ENCODE assay signal across 16 mouse cellular contexts in the genomic region with DNA sequence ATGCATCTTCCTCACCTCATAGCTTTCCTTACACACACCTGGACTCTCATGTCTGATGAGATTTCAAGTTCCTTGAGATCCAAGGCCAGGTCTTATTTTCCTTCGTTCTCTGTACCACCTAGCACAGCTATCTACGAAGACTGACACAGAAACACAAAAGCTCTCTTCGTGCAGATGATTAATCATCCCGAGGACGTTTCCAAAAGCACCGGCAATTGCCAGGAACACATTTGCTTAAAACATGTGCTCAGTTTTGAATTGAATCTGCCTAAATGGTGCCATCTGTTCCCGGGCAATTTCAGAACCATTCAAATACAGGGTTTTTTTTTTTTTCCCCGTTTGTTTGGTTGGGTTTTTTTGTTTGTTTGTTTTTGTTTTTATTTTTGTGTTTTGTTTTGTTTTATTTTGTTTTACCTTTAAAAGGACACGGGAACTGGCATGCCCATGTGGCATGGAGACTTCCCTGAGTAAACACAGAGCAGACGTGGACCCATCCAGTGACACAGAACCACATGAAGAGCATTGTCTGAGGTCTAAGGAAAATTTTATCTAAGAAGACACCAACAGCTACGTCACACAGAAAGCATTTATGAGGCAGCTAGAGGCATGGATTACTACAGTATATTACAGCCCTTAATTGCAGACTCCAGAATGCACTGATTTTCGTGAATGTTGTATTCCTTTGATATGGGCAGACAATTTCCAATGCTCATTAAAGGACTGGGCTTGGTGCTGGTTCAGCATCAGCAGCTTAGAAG.
DNase-seq lines count a peak whose midpoint lies in the region; ATAC-seq and TF ChIP-seq lines count a peak whose summit lies in the region.
"Had no signal": no experiment of that assay in that cellular context is flagged by ENCODE, and none has a peak within 500 bp of the region (broad histone marks: within the 10 kb centered on the region; RNA-seq: fewer than 3 reads in every experiment).

No protein-coding gene starts in this region.

- no peak for TF ChIP-seq CTCF in midbrain, postnatal 0 days (IDR thresholded peaks at IDR 0.05)

- no peak for ATAC-seq in midbrain, postnatal 0 days (ENCODE audit: low FRiP score)
- ATAC-seq in midbrain, embryonic 14.5 days (ENCODE audit: low FRiP score, low TSS enrichment) = no peak
- ATAC-seq: intestine, embryonic 16.5 days; lung, postnatal 0 days had no signal

- H3K27me3 ChIP-seq in midbrain, postnatal 0 days (ENCODE audit: insufficient read depth, low read length) = no peaks in the 10 kb centered on the region
- H3K27me3 ChIP-seq in midbrain, embryonic 14.5 days (ENCODE audit: control insufficient read depth, insufficient read depth, low read length) = no peaks in the 10 kb centered on the region
- H3K27me3 ChIP-seq: midbrain, embryonic 12.5 days; neural tube, embryonic 12.5 days had no signal

- peak; percentile 11 for DNase-seq in cerebellum, adult 9-10 months
- no peak for DNase-seq in cerebellum, adult 11-12 months
- DNase-seq in midbrain, postnatal 0 days (ENCODE audit: low spot score) = peak; percentile 51
- DNase-seq in midbrain, embryonic 14.5 days = no peak
- DNase-seq in layer of hippocampus, adult 9-10 months (ENCODE audit: low spot score) = peak; percentile 68
- DNase-seq in right cerebral cortex, postnatal 36 days (ENCODE audit: low spot score in 2 of 2) = peak; percentile 19 to 32
- DNase-seq in B cell, adult 2 months = no peak
- DNase-seq in embryo, embryonic 10 days (ENCODE audit: low spot score) = no peak
- DNase-seq: heart, adult 18-20 months; kidney, postnatal 25 days; retina, postnatal 1 day; thymus, postnatal 4 days had no signal

- no peaks in the 10 kb centered on the region for H3K4me1 ChIP-seq in midbrain, postnatal 0 days (ENCODE audit: insufficient read depth, low read length)
- no peaks in the 10 kb centered on the region for H3K4me1 ChIP-seq in midbrain, embryonic 14.5 days (ENCODE audit: control insufficient read depth, insufficient read depth, low read length)
- H3K4me1 ChIP-seq: midbrain, embryonic 12.5 days; neural tube, embryonic 12.5 days had no signal

- no peak overlapping the region for H3K9ac ChIP-seq in midbrain, postnatal 0 days (replicated peaks; ENCODE audit: low read length, poor library complexity, severe bottlenecking)
- H3K9ac ChIP-seq in midbrain, embryonic 14.5 days (replicated peaks; ENCODE audit: low read length) = no peak overlapping the region
- H3K9ac ChIP-seq: midbrain, embryonic 12.5 days; neural tube, embryonic 12.5 days had no signal

- H3K36me3 ChIP-seq in midbrain, postnatal 0 days (ENCODE audit: insufficient read depth, low read length) = no peaks in the 10 kb centered on the region
- H3K36me3 ChIP-seq in midbrain, embryonic 14.5 days (ENCODE audit: control insufficient read depth, insufficient read depth, low read length) = no peaks in the 10 kb centered on the region
- H3K36me3 ChIP-seq: midbrain, embryonic 12.5 days; neural tube, embryonic 12.5 days had no signal

- no peak overlapping the region for H3K4me2 ChIP-seq in midbrain, postnatal 0 days (ENCODE audit: low read depth, low read length, poor library complexity, severe bottlenecking)
- H3K4me2 ChIP-seq in midbrain, embryonic 14.5 days (ENCODE audit: low read length) = no peak overlapping the region
- H3K4me2 ChIP-seq: midbrain, embryonic 12.5 days; neural tube, embryonic 12.5 days had no signal

- H3K4me3 ChIP-seq in midbrain, postnatal 0 days (ENCODE audit: low read depth, low read length) = no peak overlapping the region
- no peak overlapping the region for H3K4me3 ChIP-seq in midbrain, embryonic 14.5 days (replicated peaks; ENCODE audit: low read depth, low read length)
- H3K4me3 ChIP-seq: midbrain, embryonic 12.5 days; neural tube, embryonic 12.5 days had no signal

- no peak overlapping the region for H3K27ac ChIP-seq in midbrain, postnatal 0 days (ENCODE audit: low read depth, low read length)
- no peak overlapping the region for H3K27ac ChIP-seq in midbrain, embryonic 14.5 days (replicated peaks; ENCODE audit: low read depth, low read length)
- H3K27ac ChIP-seq: midbrain, embryonic 12.5 days; neural tube, embryonic 12.5 days had no signal

- 67% methylated on average over 12 of the region's 12 CpGs for WGBS in midbrain, postnatal 0 days
- 80% methylated on average over 12 of the region's 12 CpGs for WGBS in midbrain, embryonic 14.5 days

- H3K9me3 ChIP-seq in midbrain, postnatal 0 days (ENCODE audit: low read length) = no peaks in the 10 kb centered on the region
- H3K9me3 ChIP-seq in midbrain, embryonic 14.5 days (ENCODE audit: control insufficient read depth, low read length) = no peaks in the 10 kb centered on the region
- H3K9me3 ChIP-seq: midbrain, embryonic 12.5 days; neural tube, embryonic 12.5 days had no signal

Comparison
In these comparisons a context has a peak if more than half of its experiments do, and no peak if none do; other contexts are left out.
1. DNase-seq: peak in cerebellum, adult 9-10 months (single experiment), midbrain, postnatal 0 days (single experiment), layer of hippocampus, adult 9-10 months (single experiment) and right cerebral cortex, postnatal 36 days (2 of 2); none in cerebellum, adult 11-12 months (single experiment), midbrain, embryonic 14.5 days (single experiment), B cell, adult 2 months (0 of 2) and embryo, embryonic 10 days (single experiment).